Mouse (Mus musculus) liver, adult 2 months (tissue): ENCODE measurements around the gene Nap1l2.

ENCODE experiments used
- CTCF ChIP-seq: fragments of 200-500 bp; IDR thresholded peaks from 2 replicates; pipeline ENCODE4 v1.5.1; 2011; ENCODE audit warnings: low read depth, low read length, control low read depth
- POLR2A ChIP-seq: fragments of 200-500 bp; IDR thresholded peaks from 2 replicates; pipeline ENCODE4 v1.6.1; 2011; ENCODE audit warnings: low read length, control low read depth; ENCODE audit not compliant: insufficient read depth; ENCODE audit errors: extremely low read depth

DNA sequence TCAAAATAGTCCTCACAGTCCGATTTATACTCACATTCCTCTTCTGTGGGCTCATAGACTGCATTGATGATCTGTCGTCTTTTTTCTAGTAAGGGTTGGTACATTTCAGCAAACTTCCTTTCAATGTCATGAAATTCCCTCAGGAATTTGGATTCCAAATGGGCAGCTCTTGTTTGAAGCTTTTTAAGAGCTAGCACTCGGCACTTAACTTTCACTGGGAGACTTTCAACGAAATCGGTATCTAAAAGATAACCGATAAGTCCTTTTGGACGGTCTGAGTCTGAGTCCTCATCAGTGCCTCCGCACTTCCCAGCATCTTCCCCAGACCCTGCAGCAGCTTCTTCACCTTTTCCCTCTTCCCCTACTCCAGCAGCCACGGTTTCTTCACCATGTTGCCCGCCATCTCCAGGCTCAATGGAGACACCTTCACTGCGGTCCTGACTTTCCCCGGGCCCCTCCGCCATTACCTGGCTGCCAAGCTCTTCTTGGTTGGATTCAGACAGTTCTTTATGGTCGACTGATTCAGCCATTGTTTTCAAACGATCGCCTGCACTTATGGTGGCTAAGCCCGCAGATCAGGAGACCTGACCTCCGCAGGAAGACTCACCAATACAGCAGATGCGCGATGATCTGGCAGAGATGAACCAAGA, 534 bp downstream of the Nap1l2 start:
- TF ChIP-seq POLR2A (no peak), CTCF (no peak)
